Mouse (Mus musculus) layer of hippocampus, adult 9-10 months (tissue): ENCODE measurements around the gene Mrpl33.

Experiments used
- DNase-seq: peaks from one replicate; pipeline ENCODE4 v3.0.0; 2022; ENCODE audit warnings: low spot score

The Mrpl33 gene

GRCm38 (mm10) chr5:31698297-31698726 is 101.6 kb downstream of the Mrpl33 start:
- DNase-seq = no peak

DNA sequence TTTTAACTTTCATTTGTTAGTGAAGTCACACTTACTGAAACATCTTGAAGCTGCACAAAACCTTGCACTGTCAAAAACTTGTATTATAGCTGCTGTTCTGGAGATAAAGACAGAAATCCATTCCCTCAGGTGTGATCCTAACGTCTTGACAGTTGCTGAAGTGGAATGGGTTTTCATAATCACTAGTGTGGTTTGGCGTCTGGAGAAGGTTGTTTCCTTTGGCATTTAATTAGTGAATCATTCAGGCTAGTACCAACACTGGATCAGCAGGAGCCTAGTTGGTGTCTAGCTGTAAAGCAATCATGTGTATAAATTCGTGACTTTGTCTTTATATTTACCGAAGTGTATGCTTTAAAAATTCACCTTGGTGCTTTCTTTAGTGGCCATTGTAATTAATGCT is 102.2 kb downstream of the Mrpl33 start:
- no peak for DNase-seq

GRCm38 (mm10) chr5:31699397-31699796 is 102.7 kb downstream of the Mrpl33 start:
- no peak for DNase-seq

DNA sequence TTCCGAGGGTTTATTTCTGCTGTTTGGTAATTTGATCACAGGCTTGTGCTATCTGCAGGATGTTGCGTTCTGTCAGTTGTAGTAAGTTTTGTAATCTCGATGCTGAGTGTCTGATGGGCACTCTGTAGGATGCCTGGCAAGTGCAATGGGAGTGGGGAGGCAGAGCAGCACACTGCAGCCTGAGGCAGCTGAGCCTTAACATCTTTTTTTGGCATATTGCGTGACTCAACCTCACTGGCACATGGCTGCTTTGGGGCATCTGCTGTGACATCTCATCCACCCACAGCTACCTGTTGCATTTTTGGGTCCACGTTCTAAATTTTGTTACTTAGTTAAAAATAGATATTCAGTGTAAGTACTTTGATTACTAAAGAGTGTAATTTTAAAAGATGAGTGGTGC is 108.2 kb downstream of the Mrpl33 start:
- DNase-seq = peak; percentile 71

DNA sequence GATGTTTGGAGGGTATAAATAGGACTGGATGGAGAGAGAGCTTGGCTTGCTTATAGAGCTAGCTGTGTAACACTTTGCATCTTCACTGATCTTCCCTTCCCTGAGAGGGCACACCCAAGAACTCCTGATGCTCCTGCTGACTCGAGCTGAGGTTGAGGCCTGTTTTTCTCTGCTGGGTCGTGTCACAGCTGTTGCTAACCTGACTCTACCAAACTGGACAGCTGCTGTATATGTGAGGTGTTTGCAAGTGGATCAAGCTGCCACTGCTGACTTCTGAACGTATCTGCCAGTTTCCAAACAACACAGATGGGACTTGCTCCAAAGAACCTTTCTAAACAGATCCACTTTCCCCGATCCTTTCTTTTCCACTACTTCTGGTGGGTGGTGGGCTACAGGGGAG is 110.1 kb downstream of the Mrpl33 start:
- DNase-seq = no peak

DNA sequence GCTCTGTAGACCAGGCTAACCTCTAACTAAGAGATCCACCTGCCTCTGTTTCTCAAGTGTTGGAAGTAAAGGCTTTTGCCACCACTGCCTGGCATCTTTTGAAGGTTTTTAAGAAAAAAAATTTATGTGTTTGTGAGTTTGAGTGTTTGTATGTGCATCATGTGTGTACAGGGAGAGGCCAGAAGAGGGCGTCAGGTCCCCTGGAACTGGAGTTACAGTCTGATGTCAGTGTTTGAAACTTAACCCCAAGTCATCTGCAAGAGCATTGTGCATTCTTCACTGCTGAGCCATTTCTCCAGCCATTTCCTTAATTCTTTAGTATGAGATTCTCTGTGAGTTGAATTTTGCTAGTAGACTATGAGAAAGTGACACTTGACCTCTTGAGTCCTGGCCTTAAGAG is 112.7 kb downstream of the Mrpl33 start:
- DNase-seq = no peak

DNA sequence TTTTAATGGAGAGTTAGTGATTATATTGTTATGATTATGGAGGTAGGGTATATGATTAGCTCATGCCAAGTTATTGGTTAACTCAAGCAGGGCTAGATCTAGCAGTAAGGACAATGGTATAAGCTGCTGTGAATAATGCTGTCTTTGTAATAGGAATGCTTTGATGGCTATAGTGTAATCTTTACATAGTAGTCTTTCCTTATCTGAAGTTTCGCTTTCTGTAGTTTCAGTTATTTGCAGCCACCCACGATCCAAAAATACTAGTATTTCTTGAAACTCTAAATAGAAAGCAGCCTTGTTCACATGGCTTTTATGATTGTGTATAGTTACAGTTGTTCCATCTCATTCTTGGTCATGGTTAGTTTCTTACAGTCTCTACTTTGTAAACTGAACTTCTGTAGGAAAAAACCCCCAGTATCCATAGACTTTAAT is 116.6 kb downstream of the Mrpl33 start:
- DNase-seq = no peak

DNA sequence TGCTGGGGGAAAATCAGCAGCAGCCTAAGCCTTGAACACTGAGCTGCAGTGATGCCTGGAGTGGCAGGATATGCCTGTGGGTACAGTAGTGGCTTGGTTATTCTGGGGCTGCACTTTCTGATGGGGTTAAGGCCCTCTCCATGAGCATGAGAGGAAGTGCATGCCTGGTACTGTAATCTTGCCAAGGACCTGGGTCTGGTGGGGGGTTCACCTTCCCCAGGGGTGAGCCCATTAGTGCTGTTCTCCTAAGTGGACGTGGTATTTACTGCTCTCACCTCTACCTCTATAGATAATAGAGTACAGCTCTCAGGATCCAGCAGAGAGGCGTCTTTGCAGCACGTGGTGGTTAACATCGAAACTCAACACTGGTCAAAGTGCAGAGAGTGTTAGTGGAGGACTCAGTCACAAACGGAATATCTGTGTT is 117.1 kb downstream of the Mrpl33 start:
- DNase-seq = no peak
